Mouse (Mus musculus): ENCODE data around the gene Crlf1.
A peak's percentile ranks its signal among the peaks of the same experiment; 100 is the strongest.
"Not testable (repeated sequence)": the region's sequence is repeated elsewhere in the genome, so short reads cannot be mapped to it uniquely, and the experiment has no call there.

The Crlf1 gene

GRCm38 (mm10) chr8:70495771-70496062 lies 2.8 kb downstream of the Crlf1 start:
- DNase-seq (ENCODE audit: low spot score in 2 of 2): no peak

GRCm38 (mm10) chr8:70500386-70501301 lies 7.7 kb downstream of the Crlf1 start:
- DNase-seq (ENCODE audit: low spot score in 2 of 2): no peak

GRCm38 (mm10) chr8:70501820-70502529 lies 9.0 kb downstream of the Crlf1 start:
- peak in 1 of 2 experiments; percentile 32 for DNase-seq (ENCODE audit: low spot score in 2 of 2)

GRCm38 (mm10) chr8:70502540-70502939 lies 9.6 kb downstream of the Crlf1 start:
- DNase-seq (ENCODE audit: low spot score in 2 of 2): no peak

GRCm38 (mm10) chr8:70503062-70503750 lies 10.2 kb downstream of the Crlf1 start:
- DNase-seq (ENCODE audit: low spot score in 2 of 2): peak; percentile 70 to 73

- peak; percentile 66 to 78 for DNase-seq (ENCODE audit: low spot score in 2 of 2)
Measured at GRCm38 (mm10) chr8:70504291-70504716, 11.3 kb downstream of the Crlf1 start.

- DNase-seq (ENCODE audit: low spot score in 2 of 2): peak; percentile 54 to 80
Measured at GRCm38 (mm10) chr8:70504851-70505250, 11.9 kb downstream of the Crlf1 start.

GRCm38 (mm10) chr8:70505698-70506327 lies 12.9 kb downstream of the Crlf1 start:
- no peak for DNase-seq (ENCODE audit: low spot score in 2 of 2)

- peak; percentile 92 for DNase-seq (ENCODE audit: low spot score in 2 of 2)
Measured at GRCm38 (mm10) chr8:70506328-70507026, 13.5 kb downstream of the Crlf1 start, which contains the start of gene Rex1bd. TSS of gene Rex1bd (minus strand) at chr8:70506752.

GRCm38 (mm10) chr8:70507027-70507393 lies 14.1 kb downstream of the Crlf1 start:
- DNase-seq (ENCODE audit: low spot score in 2 of 2): no peak

GRCm38 (mm10) chr8:70509281-70509952 lies 16.5 kb downstream of the Crlf1 start:
- no peak for DNase-seq (ENCODE audit: low spot score in 2 of 2)

- DNase-seq (ENCODE audit: low spot score in 2 of 2): peak; percentile 96 to 98
Measured at GRCm38 (mm10) chr8:70510228-70510915, 17.4 kb downstream of the Crlf1 start, which contains the start of gene Uba52. TSS of gene Uba52 (minus strand) at chr8:70510801.

GRCm38 (mm10) chr8:70511174-70511573 lies 18.2 kb downstream of the Crlf1 start:
- DNase-seq (ENCODE audit: low spot score in 2 of 2): not testable (repeated sequence)

GRCm38 (mm10) chr8:70511770-70512169 lies 18.8 kb downstream of the Crlf1 start:
- no peak for DNase-seq (ENCODE audit: low spot score in 2 of 2)

- DNase-seq (ENCODE audit: low spot score in 2 of 2): no peak
Measured at GRCm38 (mm10) chr8:70512253-70512903, 19.4 kb downstream of the Crlf1 start.

- no peak for DNase-seq (ENCODE audit: low spot score in 2 of 2)
Measured at GRCm38 (mm10) chr8:70513441-70513840, 20.5 kb downstream of the Crlf1 start.

- peak in 1 of 2 experiments; percentile 51 for DNase-seq (ENCODE audit: low spot score in 2 of 2)
Measured at GRCm38 (mm10) chr8:70517940-70518643, 25.1 kb downstream of the Crlf1 start.

- DNase-seq (ENCODE audit: low spot score in 2 of 2): no peak
Measured at GRCm38 (mm10) chr8:70519043-70519442, 26.1 kb downstream of the Crlf1 start.

- DNase-seq (ENCODE audit: low spot score in 2 of 2): no peak
Measured at GRCm38 (mm10) chr8:70519606-70520005, 26.6 kb downstream of the Crlf1 start.

Measured in urinary bladder, postnatal 4 days (tissue).